Mouse (Mus musculus): ENCODE results near the gene Actn4. TPM values are rescaled to one million over a fixed set of nuclear protein-coding genes. Genes with fewer than 3 reads are reported as not detected.
"Not testable (repeated sequence)": the region's sequence is repeated elsewhere in the genome, so short reads cannot be mapped to it uniquely, and the experiment has no call there.

The Actn4 gene
- polyA plus RNA-seq, 1 experiment from 2014 or later: 175 TPM

GRCm38 (mm10) chr7:28983849-28984248 lies 21.7 kb upstream of the Actn4 start:
- no peak for ATAC-seq (ENCODE audit: low FRiP score, low read depth)
- Histone ChIP-seq H3K4me1 (peaks cover 14% of the 10 kb centered on the region), H3K4me3 (no peak overlapping the region), H3K27me3 (no peaks in the 10 kb centered on the region), H3K9me3 (no peaks in the 10 kb centered on the region), H3K27ac (replicated peaks) (no peak overlapping the region), H3K9ac (replicated peaks) (no peak overlapping the region), H3K4me2 (replicated peaks) (no peak overlapping the region), H3K36me3 (peaks cover 5% of the 10 kb centered on the region)
- WGBS: 67% methylated on average over 4 of the region's 4 CpGs

GRCm38 (mm10) chr7:28983141-28983564 lies 21.0 kb upstream of the Actn4 start:
- peaks cover 12% of the 10 kb centered on the region for H3K36me3 ChIP-seq
- H3K9ac ChIP-seq (replicated peaks): no peak overlapping the region
- H3K27ac ChIP-seq (replicated peaks): no peak overlapping the region
- peaks cover 14% of the 10 kb centered on the region for H3K4me1 ChIP-seq
- H3K4me2 ChIP-seq (replicated peaks): no peak overlapping the region
- WGBS: 81% methylated on average over 11 of the region's 11 CpGs
- H3K9me3 ChIP-seq: no peaks in the 10 kb centered on the region
- H3K4me3 ChIP-seq: no peak overlapping the region
- H3K27me3 ChIP-seq: no peaks in the 10 kb centered on the region
- no peak for ATAC-seq (ENCODE audit: low FRiP score, low read depth)

- peak overlapping the region; percentile 69 for H3K27ac ChIP-seq (replicated peaks)
- 19% methylated on average over 19 of the region's 19 CpGs for whole genome bisulfite sequencing
- ATAC-seq (ENCODE audit: low FRiP score, low read depth): peak; percentile 41
- peak overlapping the region; percentile 86 for H3K4me2 ChIP-seq (replicated peaks)
- peaks cover 19% of the 10 kb centered on the region for H3K36me3 ChIP-seq
- H3K9ac ChIP-seq (replicated peaks): peak overlapping the region; percentile 69
- H3K4me3 ChIP-seq: peak overlapping the region; percentile 80
- no peaks in the 10 kb centered on the region for H3K9me3 ChIP-seq
- no peaks in the 10 kb centered on the region for H3K27me3 ChIP-seq
- peaks cover 14% of the 10 kb centered on the region for H3K4me1 ChIP-seq
These were observed 20.3 kb upstream of the Actn4 start for GRCm38 (mm10) chr7:28982274-28983013.

- Histone ChIP-seq H3K4me3 (peak within 1 kb of the TSS; percentile 80), H3K9me3 (no peaks in the 10 kb centered on the region), H3K4me1 (peaks cover 14% of the 10 kb centered on the region), H3K27me3 (no peaks in the 10 kb centered on the region), H3K9ac (replicated peaks) (peak within 1 kb of the TSS; percentile 77), H3K27ac (replicated peaks) (peak within 1 kb of the TSS; percentile 69), H3K4me2 (replicated peaks) (peak within 1 kb of the TSS; percentile 86), H3K36me3 (peaks cover 26% of the 10 kb centered on the region)
- peak; percentile 96 for ATAC-seq (ENCODE audit: low FRiP score, low read depth)
- under 1% methylated on average over 36 of the region's 36 CpGs for WGBS
These were observed 19.6 kb upstream of the Actn4 start, which contains the start of the genes Eif3k and Map4k1 for GRCm38 (mm10) chr7:28981651-28982273. TSS of gene Eif3k (minus strand) at chr7:28981864. TSS of gene Map4k1 (plus strand) at chr7:28982050.

GRCm38 (mm10) chr7:28977556-28977955 lies 15.4 kb upstream of the Actn4 start:
- H3K9ac ChIP-seq (replicated peaks): no peak overlapping the region
- peaks cover 9% of the 10 kb centered on the region for H3K4me1 ChIP-seq
- H3K36me3 ChIP-seq: peaks cover 57% of the 10 kb centered on the region
- H3K27ac ChIP-seq (replicated peaks): no peak overlapping the region
- H3K4me2 ChIP-seq (replicated peaks): no peak overlapping the region
- 92% methylated on average over 9 of the region's 9 CpGs for WGBS
- H3K4me3 ChIP-seq: no peak overlapping the region
- H3K9me3 ChIP-seq: no peaks in the 10 kb centered on the region
- no peak for ATAC-seq (ENCODE audit: low FRiP score, low read depth)
- no peaks in the 10 kb centered on the region for H3K27me3 ChIP-seq

- no peaks in the 10 kb centered on the region for H3K9me3 ChIP-seq
- H3K27ac ChIP-seq (replicated peaks): no peak overlapping the region
- no peak overlapping the region for H3K4me3 ChIP-seq
- peaks cover 72% of the 10 kb centered on the region for H3K36me3 ChIP-seq
- no peak for ATAC-seq (ENCODE audit: low FRiP score, low read depth)
- no peak overlapping the region for H3K4me2 ChIP-seq (replicated peaks)
- H3K27me3 ChIP-seq: no peaks in the 10 kb centered on the region
- no peak overlapping the region for H3K9ac ChIP-seq (replicated peaks)
- H3K4me1 ChIP-seq: no peaks in the 10 kb centered on the region
- 86% methylated on average over 8 of the region's 8 CpGs for WGBS
These were observed 10.9 kb upstream of the Actn4 start for GRCm38 (mm10) chr7:28973025-28973424.

- no peaks in the 10 kb centered on the region for H3K27me3 ChIP-seq
- no peaks in the 10 kb centered on the region for H3K4me1 ChIP-seq
- peak; percentile 19; the same call in 1 of the 2 replicates for ATAC-seq (ENCODE audit: low FRiP score, low read depth)
- H3K36me3 ChIP-seq: peaks cover 67% of the 10 kb centered on the region
- H3K4me2 ChIP-seq (replicated peaks): no peak overlapping the region
- H3K9ac ChIP-seq (replicated peaks): no peak overlapping the region
- 71% methylated on average over 8 of the region's 8 CpGs for WGBS
- no peak overlapping the region for H3K4me3 ChIP-seq
- H3K9me3 ChIP-seq: no peaks in the 10 kb centered on the region
- no peak overlapping the region for H3K27ac ChIP-seq (replicated peaks)
These were observed 10.4 kb upstream of the Actn4 start for GRCm38 (mm10) chr7:28972542-28972985.

GRCm38 (mm10) chr7:28971770-28972269 lies 9.7 kb upstream of the Actn4 start:
- Histone ChIP-seq H3K4me1 (no peaks in the 10 kb centered on the region), H3K27me3 (no peaks in the 10 kb centered on the region), H3K9ac (replicated peaks) (no peak overlapping the region), H3K9me3 (no peaks in the 10 kb centered on the region), H3K4me3 (no peak overlapping the region), H3K4me2 (replicated peaks) (no peak overlapping the region), H3K36me3 (peaks cover 60% of the 10 kb centered on the region), H3K27ac (replicated peaks) (no peak overlapping the region)
- 92% methylated on average over 6 of the region's 6 CpGs for WGBS
- ATAC-seq (ENCODE audit: low FRiP score, low read depth): no peak

- Histone ChIP-seq H3K4me2 (replicated peaks) (no peak overlapping the region), H3K27ac (replicated peaks) (no peak overlapping the region), H3K27me3 (no peaks in the 10 kb centered on the region), H3K36me3 (peaks cover 52% of the 10 kb centered on the region), H3K9ac (replicated peaks) (no peak overlapping the region), H3K4me3 (no peak overlapping the region), H3K9me3 (no peaks in the 10 kb centered on the region), H3K4me1 (no peaks in the 10 kb centered on the region)
- ATAC-seq (ENCODE audit: low FRiP score, low read depth): no peak
- WGBS: 90% methylated on average over 7 of the region's 7 CpGs
These were observed 8.9 kb upstream of the Actn4 start for GRCm38 (mm10) chr7:28971029-28971428.

GRCm38 (mm10) chr7:28969672-28970394 lies 7.7 kb upstream of the Actn4 start:
- no peaks in the 10 kb centered on the region for H3K4me1 ChIP-seq
- no peaks in the 10 kb centered on the region for H3K27me3 ChIP-seq
- H3K9ac ChIP-seq (replicated peaks): no peak overlapping the region
- no peak for ATAC-seq (ENCODE audit: low FRiP score, low read depth)
- H3K4me2 ChIP-seq (replicated peaks): no peak overlapping the region
- no peak overlapping the region for H3K27ac ChIP-seq (replicated peaks)
- 79% methylated on average over 12 of the region's 12 CpGs for WGBS
- H3K9me3 ChIP-seq: no peaks in the 10 kb centered on the region
- H3K36me3 ChIP-seq: peaks cover 48% of the 10 kb centered on the region
- no peak overlapping the region for H3K4me3 ChIP-seq

GRCm38 (mm10) chr7:28969271-28969670 lies 7.1 kb upstream of the Actn4 start:
- Histone ChIP-seq H3K9me3 (no peaks in the 10 kb centered on the region), H3K27me3 (no peaks in the 10 kb centered on the region), H3K4me1 (no peaks in the 10 kb centered on the region), H3K9ac (replicated peaks) (no peak overlapping the region), H3K4me2 (replicated peaks) (no peak overlapping the region), H3K36me3 (peaks cover 42% of the 10 kb centered on the region), H3K27ac (replicated peaks) (no peak overlapping the region), H3K4me3 (no peak overlapping the region)
- 84% methylated on average over 1 of the region's 1 CpGs for WGBS
- no peak for ATAC-seq (ENCODE audit: low FRiP score, low read depth)

GRCm38 (mm10) chr7:28968120-28968519 lies 6.0 kb upstream of the Actn4 start:
- not testable (repeated sequence) for ATAC-seq (ENCODE audit: low FRiP score, low read depth)

More at GRCm38 (mm10) chr7:28968120-28968519, 6.0 kb upstream of the Actn4 start:
- not testable (repeated sequence) for H3K9me3 ChIP-seq; H3K27me3 ChIP-seq; H3K27ac ChIP-seq (replicated peaks); H3K4me2 ChIP-seq (replicated peaks); H3K4me3 ChIP-seq; H3K9ac ChIP-seq (replicated peaks); H3K4me1 ChIP-seq
- H3K36me3 ChIP-seq: peaks cover 30% of the 10 kb centered on the region
- 95% methylated on average over 8 of the region's 8 CpGs for WGBS
